Mouse (Mus musculus) A20 (cell line): ENCODE results near the gene Phf21a.

Source experiments
- DNase-seq: peaks from one replicate; pipeline ENCODE4 v3.0.0-alpha.2; 2011; ENCODE audit warnings: low read depth, low spot score

Phf21a gene

GRCm38 (mm10) chr2:92229973-92230372 is 137.1 kb downstream of the Phf21a start:
- no peak for DNase-seq

GRCm38 (mm10) chr2:92231706-92232105 is 138.8 kb downstream of the Phf21a start:
- DNase-seq, result no peak

GRCm38 (mm10) chr2:92234768-92235332 is 141.9 kb downstream of the Phf21a start:
- DNase-seq, result no peak

GRCm38 (mm10) chr2:92240299-92240698 is 147.4 kb downstream of the Phf21a start:
- no peak for DNase-seq

- no peak for DNase-seq
These were observed 147.9 kb downstream of the Phf21a start for GRCm38 (mm10) chr2:92240816-92241215.

GRCm38 (mm10) chr2:92241317-92241716 is 148.4 kb downstream of the Phf21a start:
- no peak for DNase-seq

GRCm38 (mm10) chr2:92246112-92246511 is 153.2 kb downstream of the Phf21a start:
- no peak for DNase-seq

GRCm38 (mm10) chr2:92247711-92248110 is 154.8 kb downstream of the Phf21a start:
- DNase-seq, result no peak

GRCm38 (mm10) chr2:92250472-92250871 is 157.6 kb downstream of the Phf21a start:
- peak; percentile 42 for DNase-seq

GRCm38 (mm10) chr2:92253777-92254176 is 160.9 kb downstream of the Phf21a start:
- DNase-seq, result peak; percentile 81

GRCm38 (mm10) chr2:92256141-92256540 is 163.2 kb downstream of the Phf21a start:
- no peak for DNase-seq

GRCm38 (mm10) chr2:92257372-92257956 is 164.5 kb downstream of the Phf21a start:
- DNase-seq, result no peak

GRCm38 (mm10) chr2:92259924-92260323 is 167.0 kb downstream of the Phf21a start:
- DNase-seq, result no peak

- DNase-seq, result no peak
These were observed 173.2 kb downstream of the Phf21a start for GRCm38 (mm10) chr2:92266100-92266617.

GRCm38 (mm10) chr2:92269227-92269626 is 176.3 kb downstream of the Phf21a start:
- DNase-seq, result no peak

GRCm38 (mm10) chr2:92272510-92272909 is 179.6 kb downstream of the Phf21a start:
- peak; percentile 17 for DNase-seq

- no peak for DNase-seq
These were observed 180.3 kb downstream of the Phf21a start for GRCm38 (mm10) chr2:92273101-92273801.

- no peak for DNase-seq
These were observed 180.9 kb downstream of the Phf21a start for GRCm38 (mm10) chr2:92273802-92274183.

- DNase-seq, result no peak
These were observed 184.9 kb downstream of the Phf21a start for GRCm38 (mm10) chr2:92277787-92278186.

GRCm38 (mm10) chr2:92278663-92279062 is 185.7 kb downstream of the Phf21a start:
- no peak for DNase-seq

GRCm38 (mm10) chr2:92279398-92279797 is 186.5 kb downstream of the Phf21a start:
- no peak for DNase-seq

GRCm38 (mm10) chr2:92285597-92285996 is 192.7 kb downstream of the Phf21a start:
- DNase-seq, result no peak

- no peak for DNase-seq
These were observed 196.4 kb downstream of the Phf21a start for GRCm38 (mm10) chr2:92289335-92289734.
